Mouse (Mus musculus): ENCODE data around the gene Mrpl19. TPM values are rescaled to one million over a fixed set of nuclear protein-coding genes. Genes with fewer than 3 reads are reported as not detected.

Gene Mrpl19
- total RNA-seq, 1 experiment = 28.2 TPM

DNA sequence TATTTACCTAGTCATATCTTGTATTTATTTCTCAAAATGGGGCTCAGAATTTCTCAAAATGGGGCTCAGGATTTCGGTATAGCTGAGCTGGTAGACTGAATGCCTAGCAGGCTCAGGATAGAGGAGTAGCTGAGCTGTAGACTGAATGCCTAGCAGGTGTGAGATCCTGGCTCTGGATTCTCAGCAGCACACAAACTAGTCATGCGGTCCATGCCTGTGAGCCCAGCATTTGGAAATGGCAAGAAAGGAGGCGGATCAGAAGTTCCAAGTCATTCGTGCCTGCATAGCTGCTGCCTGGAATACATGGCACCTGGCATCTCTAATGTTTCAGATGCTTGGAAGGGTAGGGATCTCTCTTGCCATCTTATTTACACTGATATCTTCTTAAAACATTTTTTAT, 36.4 kb downstream of the Mrpl19 start:
- DNase-seq (ENCODE audit: low read depth, low spot score) = no peak
- H3K9me3 ChIP-seq (ENCODE audit: control insufficient read depth, insufficient read depth, low read depth, low read length) = no peaks in the 10 kb centered on the region
- in situ Hi-C loops (cut with MboI; ENCODE audit: low sequenced_read_pairs in 2 of 2, unreplicated experiment in 2 of 2) = no loop called here
- peaks cover 18% of the 10 kb centered on the region for H3K36me3 ChIP-seq (ENCODE audit: control insufficient read depth, insufficient read depth, low read length, poor library complexity, severe bottlenecking)
- no peak overlapping the region for H3K9ac ChIP-seq (ENCODE audit: insufficient read depth, low read depth, low read length, poor library complexity, severe bottlenecking)
- no peak overlapping the region for H3K4me3 ChIP-seq (ENCODE audit: insufficient read depth in 1 of 2, low read depth in 1 of 2, low read length in 2 of 2, poor library complexity in 1 of 2, severe bottlenecking in 1 of 2)
- peaks cover 0 to 1% of the 10 kb centered on the region in 2 experiments; a peak in 1 of 4 replicates for H3K4me1 ChIP-seq (ENCODE audit: control insufficient read depth in 2 of 2, insufficient read depth in 2 of 2, low read length in 2 of 2, poor library complexity in 1 of 2)
- no peak overlapping the region for H3K27ac ChIP-seq (ENCODE audit: insufficient read depth, low read depth, low read length, poor library complexity, severe bottlenecking)
- TF ChIP-seq ZC3H11A (IDR thresholded peaks at IDR 0.05; ENCODE audit: borderline replicate concordance, low read depth, low read length) = no peak
- no peak for TF ChIP-seq HCFC1 (IDR thresholded peaks at IDR 0.05; ENCODE audit: borderline replicate concordance, insufficient read depth, low read length)
- no peak for TF ChIP-seq MAFK (IDR thresholded peaks at IDR 0.05; ENCODE audit: insufficient read depth, low read depth, low read length)
- no peak for TF ChIP-seq ZNF384 (IDR thresholded peaks at IDR 0.05; ENCODE audit: low read depth, low read length)
- no peak for TF ChIP-seq CHD2 (IDR thresholded peaks at IDR 0.05; ENCODE audit: low read depth, low read length)

DNA sequence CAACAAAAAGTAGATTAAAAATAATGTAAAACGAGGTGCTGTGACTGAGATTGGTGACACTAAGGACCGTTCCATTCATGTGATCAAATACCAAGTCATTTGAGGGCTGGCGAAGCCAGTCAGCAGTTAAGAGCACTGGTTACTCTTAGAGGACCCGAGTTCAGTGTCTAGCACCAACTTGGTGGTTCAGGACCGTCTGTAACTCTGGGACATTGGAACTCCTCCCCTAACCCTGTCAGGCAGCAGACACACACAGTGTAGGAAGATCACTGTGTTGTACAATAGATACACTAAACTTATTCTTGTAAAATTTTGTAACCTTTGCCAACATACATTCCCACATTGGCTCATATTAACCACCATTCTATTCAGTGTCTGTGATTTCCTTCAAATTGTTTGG, 41.5 kb downstream of the Mrpl19 start:
- H3K4me3 ChIP-seq (ENCODE audit: insufficient read depth in 1 of 2, low read depth in 1 of 2, low read length in 2 of 2, poor library complexity in 1 of 2, severe bottlenecking in 1 of 2) = peak overlapping the region; percentile 67 to 95
- TF ChIP-seq CHD2 (IDR thresholded peaks at IDR 0.05; ENCODE audit: low read depth, low read length) (no peak), ZC3H11A (IDR thresholded peaks at IDR 0.05; ENCODE audit: borderline replicate concordance, low read depth, low read length) (no peak)
- in situ Hi-C loops (cut with MboI; ENCODE audit: low sequenced_read_pairs in 2 of 2, unreplicated experiment in 2 of 2) = no loop called here
- peaks cover 0 to 2% of the 10 kb centered on the region in 2 experiments; a peak in 1 of 4 replicates for H3K4me1 ChIP-seq (ENCODE audit: control insufficient read depth in 2 of 2, insufficient read depth in 2 of 2, low read length in 2 of 2, poor library complexity in 1 of 2)
- no peak overlapping the region for H3K27ac ChIP-seq (ENCODE audit: insufficient read depth, low read depth, low read length, poor library complexity, severe bottlenecking)
- DNase-seq (ENCODE audit: low read depth, low spot score) = no peak
- peak overlapping the region; percentile 95; the same call in 1 of the 2 replicates for H3K9ac ChIP-seq (ENCODE audit: insufficient read depth, low read depth, low read length, poor library complexity, severe bottlenecking)
- H3K36me3 ChIP-seq (ENCODE audit: control insufficient read depth, insufficient read depth, low read length, poor library complexity, severe bottlenecking) = peaks cover 5% of the 10 kb centered on the region
- no peaks in the 10 kb centered on the region for H3K9me3 ChIP-seq (ENCODE audit: control insufficient read depth, insufficient read depth, low read depth, low read length)

DNA sequence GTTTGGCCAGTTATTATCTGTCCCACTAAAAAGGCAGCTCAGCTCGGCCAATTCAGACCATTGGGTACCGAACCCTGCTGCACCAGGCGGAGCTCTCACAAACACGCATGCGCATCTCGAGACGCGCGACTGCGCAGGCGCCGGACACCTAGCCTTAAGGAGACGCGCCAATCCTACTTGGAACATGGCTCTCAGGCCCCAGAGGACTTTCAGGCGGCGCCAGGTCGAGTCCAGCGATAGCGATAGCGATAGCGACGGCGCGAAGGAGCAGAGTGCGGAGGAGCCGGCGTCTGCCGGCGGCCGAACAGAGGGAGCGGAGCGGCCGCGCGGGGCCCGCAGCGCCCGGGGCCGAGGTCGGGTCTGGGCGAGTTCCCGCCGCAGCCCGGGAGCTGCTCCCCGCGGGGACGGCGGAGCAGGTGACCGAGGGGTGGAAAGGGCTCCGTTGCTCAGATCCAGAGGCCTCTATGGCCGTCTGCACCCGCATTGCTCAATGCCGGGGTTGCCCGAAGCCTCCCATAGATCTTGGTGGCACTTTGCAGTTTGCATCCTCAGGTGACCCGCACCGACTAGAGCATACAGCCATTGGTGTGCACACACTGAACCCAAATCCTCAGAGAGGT, 42.1 kb downstream of the Mrpl19 start, which contains the start of gene Gcfc2:
Gene Gcfc2 (plus strand): TSS at position 147 of the 620 bp plus-strand sequence.
- peaks cover 0 to 2% of the 10 kb centered on the region in 2 experiments; a peak in 1 of 4 replicates for H3K4me1 ChIP-seq (ENCODE audit: control insufficient read depth in 2 of 2, insufficient read depth in 2 of 2, low read length in 2 of 2, poor library complexity in 1 of 2)
- H3K4me3 ChIP-seq (ENCODE audit: insufficient read depth in 1 of 2, low read depth in 1 of 2, low read length in 2 of 2, poor library complexity in 1 of 2, severe bottlenecking in 1 of 2) = peak within 1 kb of the TSS; percentile 67 to 95
- peak; percentile 91 for DNase-seq (ENCODE audit: low read depth, low spot score)
- H3K9me3 ChIP-seq (ENCODE audit: control insufficient read depth, insufficient read depth, low read depth, low read length) = no peaks in the 10 kb centered on the region
- H3K36me3 ChIP-seq (ENCODE audit: control insufficient read depth, insufficient read depth, low read length, poor library complexity, severe bottlenecking) = peaks cover 5% of the 10 kb centered on the region
- in situ Hi-C loops (cut with MboI; ENCODE audit: low sequenced_read_pairs in 2 of 2, unreplicated experiment in 2 of 2) = no loop called here
- peak within 1 kb of the TSS; percentile 95 for H3K9ac ChIP-seq (ENCODE audit: insufficient read depth, low read depth, low read length, poor library complexity, severe bottlenecking)
- no peak within 1 kb of the TSS for H3K27ac ChIP-seq (ENCODE audit: insufficient read depth, low read depth, low read length, poor library complexity, severe bottlenecking)
- TF ChIP-seq HCFC1 (IDR thresholded peaks at IDR 0.05; ENCODE audit: borderline replicate concordance, insufficient read depth, low read length) (0 out of 2 replicates have a peak, but pooled peaks have one; percentile 48), ZNF384 (IDR thresholded peaks at IDR 0.05; ENCODE audit: low read depth, low read length) (no peak)

DNA sequence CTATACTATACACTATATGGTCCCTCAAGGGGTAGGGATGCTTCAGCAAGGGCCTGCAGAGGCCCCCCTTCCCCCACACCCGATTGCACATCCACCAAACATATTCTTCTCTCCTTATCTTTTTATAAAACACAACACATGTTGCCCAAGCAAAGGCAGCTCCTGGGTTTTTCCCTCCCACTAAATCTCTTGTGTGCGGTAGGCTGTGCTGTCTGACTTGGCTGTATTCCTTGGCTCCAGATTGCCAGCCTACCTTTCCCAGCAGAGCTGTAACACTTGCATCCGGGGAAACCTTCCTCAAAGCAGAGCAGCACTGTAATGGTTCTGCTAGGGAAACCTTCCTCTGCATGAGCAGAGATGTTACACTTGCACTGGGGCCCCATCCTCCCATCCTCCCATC, 53.6 kb downstream of the Mrpl19 start:
- TF ChIP-seq HCFC1 (IDR thresholded peaks at IDR 0.05; ENCODE audit: borderline replicate concordance, insufficient read depth, low read length) (no peak), ZC3H11A (IDR thresholded peaks at IDR 0.05; ENCODE audit: borderline replicate concordance, low read depth, low read length) (no peak), ZNF384 (IDR thresholded peaks at IDR 0.05; ENCODE audit: low read depth, low read length) (no peak), CHD2 (IDR thresholded peaks at IDR 0.05; ENCODE audit: low read depth, low read length) (no peak), MAFK (IDR thresholded peaks at IDR 0.05; ENCODE audit: insufficient read depth, low read depth, low read length) (no peak)
- Histone ChIP-seq H3K4me3 (ENCODE audit: insufficient read depth in 1 of 2, low read depth in 1 of 2, low read length in 2 of 2, poor library complexity in 1 of 2, severe bottlenecking in 1 of 2) (no peak overlapping the region), H3K36me3 (ENCODE audit: control insufficient read depth, insufficient read depth, low read length, poor library complexity, severe bottlenecking) (no peaks in the 10 kb centered on the region), H3K27ac (ENCODE audit: insufficient read depth, low read depth, low read length, poor library complexity, severe bottlenecking) (no peak overlapping the region), H3K9me3 (ENCODE audit: control insufficient read depth, insufficient read depth, low read depth, low read length) (no peaks in the 10 kb centered on the region), H3K9ac (ENCODE audit: insufficient read depth, low read depth, low read length, poor library complexity, severe bottlenecking) (no peak overlapping the region), H3K4me1 (ENCODE audit: control insufficient read depth in 2 of 2, insufficient read depth in 2 of 2, low read length in 2 of 2, poor library complexity in 1 of 2) (0 out of 4 replicates have a peak, but pooled peaks cover 0 to 2% of the 10 kb centered on the region in 2 experiments)
- no peak for DNase-seq (ENCODE audit: low read depth, low spot score)
- in situ Hi-C loops (cut with MboI; ENCODE audit: low sequenced_read_pairs in 2 of 2, unreplicated experiment in 2 of 2) = no loop called here

DNA sequence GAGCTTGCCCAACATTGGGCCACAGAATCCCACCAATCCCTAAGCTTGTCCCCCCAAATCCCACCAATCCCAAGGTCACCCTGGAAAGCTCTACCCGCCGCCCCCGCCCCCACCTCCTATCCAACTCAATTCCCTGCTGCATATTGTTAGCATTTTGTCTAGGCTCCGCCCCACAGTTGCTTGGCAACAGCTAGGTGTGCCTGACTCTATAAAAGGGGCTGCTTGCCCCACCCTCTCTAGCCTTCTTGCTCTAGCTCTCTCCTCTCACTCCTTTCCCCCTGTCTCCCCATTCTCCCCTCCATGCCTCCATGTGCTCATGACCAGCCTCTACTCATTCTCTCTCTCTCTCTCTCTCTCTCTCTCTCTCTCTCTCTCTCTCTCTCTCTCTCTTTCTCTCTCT, 54.0 kb downstream of the Mrpl19 start:
- TF ChIP-seq ZC3H11A (IDR thresholded peaks at IDR 0.05; ENCODE audit: borderline replicate concordance, low read depth, low read length) = no peak
- 0 out of 4 replicates have a peak, but pooled peaks cover 0 to 2% of the 10 kb centered on the region in 2 experiments for H3K4me1 ChIP-seq (ENCODE audit: control insufficient read depth in 2 of 2, insufficient read depth in 2 of 2, low read length in 2 of 2, poor library complexity in 1 of 2)
- in situ Hi-C loops (cut with MboI; ENCODE audit: low sequenced_read_pairs in 2 of 2, unreplicated experiment in 2 of 2) = no loop called here
- H3K4me3 ChIP-seq (ENCODE audit: insufficient read depth in 1 of 2, low read depth in 1 of 2, low read length in 2 of 2, poor library complexity in 1 of 2, severe bottlenecking in 1 of 2) = no peak overlapping the region
- DNase-seq (ENCODE audit: low read depth, low spot score) = peak; percentile 40
- no peak overlapping the region for H3K9ac ChIP-seq (ENCODE audit: insufficient read depth, low read depth, low read length, poor library complexity, severe bottlenecking)
- no peaks in the 10 kb centered on the region for H3K36me3 ChIP-seq (ENCODE audit: control insufficient read depth, insufficient read depth, low read length, poor library complexity, severe bottlenecking)
- H3K9me3 ChIP-seq (ENCODE audit: control insufficient read depth, insufficient read depth, low read depth, low read length) = no peaks in the 10 kb centered on the region
- no peak overlapping the region for H3K27ac ChIP-seq (ENCODE audit: insufficient read depth, low read depth, low read length, poor library complexity, severe bottlenecking)
